Mouse (Mus musculus) limb, embryonic 10.5 days (tissue): ENCODE measurements around the gene Tmem190. TPM values are rescaled to one million over a fixed set of nuclear protein-coding genes. Genes with fewer than 3 reads are reported as not detected.
"Not testable (repeated sequence)": the region's sequence is repeated elsewhere in the genome, so short reads cannot be mapped to it uniquely, and the experiment has no call there.

Experiments used
- DNase-seq: peaks from one replicate; pipeline ENCODE4 v3.0.0-alpha.2; 2017; ENCODE audit warnings: low spot score
- H3K27ac ChIP-seq: fragments of 300-500 bp; sonication (generic); 2 replicates; pipeline ENCODE4 v1.5.1; 2016; ENCODE audit warnings: mild to moderate bottlenecking
- H3K27me3 ChIP-seq: fragments of 300-500 bp; sonication (generic); 2 replicates; pipeline ENCODE4 v1.6.1; 2016; ENCODE audit warnings: low read depth, mild to moderate bottlenecking; ENCODE audit not compliant: poor library complexity, severe bottlenecking
- H3K36me3 ChIP-seq: fragments of 300-500 bp; sonication (generic); 2 replicates; pipeline ENCODE4 v1.6.1; 2016; ENCODE audit warnings: mild to moderate bottlenecking, moderate library complexity
- H3K4me1 ChIP-seq: fragments of 300-500 bp; sonication (generic); 2 replicates; pipeline ENCODE4 v1.6.1; 2016
- H3K4me3 ChIP-seq: fragments of 300-500 bp; sonication (generic); 2 replicates; pipeline ENCODE4 v1.5.1; 2016; ENCODE audit warnings: mild to moderate bottlenecking, moderate library complexity
- H3K9me3 ChIP-seq: fragments of 300-500 bp; sonication (generic); replicated peaks from 2 replicates; pipeline ENCODE4 v1.6.1; 2016; ENCODE audit warnings: mild to moderate bottlenecking
- WGBS: fragments of 180-500 bp; shearing (Covaris S2); methylation state at CpG from one replicate; pipeline ENCODE4 v1.1.7; 2016; 5-methylcytosine and 5-hydroxymethylcytosine counted together
- polyA plus RNA-seq: library from polyadenylated mRNA; unstranded; fragments of >200 nt; fragmentation: Nextera tagmentation; extraction: Ambion mirVana; gene quantifications from 2 replicates; pipeline ENCODE4 v1.2.1, GENCODE M21; 2016

The Tmem190 gene
- polyA plus RNA-seq, 1 experiment from 2014 or later, result not detected

DNA sequence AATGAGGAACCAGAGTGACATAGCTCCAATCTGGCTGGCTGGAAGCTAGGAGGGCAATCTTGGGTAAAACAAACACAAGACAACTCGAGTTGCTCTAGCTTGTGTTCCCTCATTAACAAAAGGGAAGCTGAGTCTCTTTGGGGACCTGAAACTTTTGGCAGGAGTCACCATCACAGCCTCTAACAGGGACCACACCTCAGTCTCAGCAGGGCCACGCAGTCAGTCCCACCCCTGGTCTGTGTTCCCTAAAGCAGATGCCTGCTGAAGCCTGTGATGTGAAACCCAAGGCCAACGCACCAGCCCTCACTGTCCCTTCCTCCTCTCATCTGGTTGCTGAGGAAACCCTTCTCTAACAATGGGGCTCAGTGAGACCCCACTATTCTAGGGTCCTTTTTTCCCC lies 607 bp upstream of the Tmem190 start:
- Histone ChIP-seq H3K27ac (no peak overlapping the region), H3K9me3 (no peaks in the 10 kb centered on the region), H3K27me3 (peaks cover 49% of the 10 kb centered on the region), H3K4me3 (no peak overlapping the region), H3K4me1 (peaks cover 28% of the 10 kb centered on the region), H3K36me3 (no peaks in the 10 kb centered on the region)
- no peak for DNase-seq
- WGBS, result 44% methylated on average over 3 of the region's 3 CpGs

DNA sequence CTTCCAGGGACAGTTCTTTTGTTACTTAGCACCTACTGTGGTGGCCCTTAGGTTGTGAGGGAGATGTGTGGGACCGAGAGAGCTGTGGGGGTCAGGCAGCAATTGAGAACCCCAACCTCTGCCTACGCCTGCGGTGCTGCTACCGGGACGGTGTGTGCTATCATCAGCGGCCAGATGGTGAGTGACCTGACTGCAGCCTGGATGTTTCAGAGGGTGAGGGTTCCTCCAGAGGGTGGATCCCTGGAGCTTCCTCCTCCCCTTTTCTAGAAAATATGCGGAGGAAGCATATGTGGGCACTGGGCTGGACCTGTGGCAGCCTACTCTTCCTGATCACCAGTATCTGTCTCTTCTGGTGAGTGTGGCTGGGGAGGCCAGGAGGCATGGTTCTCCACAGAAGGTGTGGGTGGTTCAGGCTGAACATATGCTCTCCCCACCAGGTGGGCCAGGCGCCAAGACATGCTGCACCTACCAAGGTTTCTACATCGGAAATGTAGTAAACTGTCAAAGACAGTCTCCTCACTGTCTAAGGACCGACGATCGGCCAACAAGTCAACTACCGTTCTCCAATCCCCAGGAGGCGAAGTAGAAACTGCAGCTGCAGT lies 1.0 kb downstream of the Tmem190 start:
- H3K4me1 ChIP-seq, result peaks cover 20% of the 10 kb centered on the region
- no peak for DNase-seq
- WGBS, result 83% methylated on average over 14 of the region's 14 CpGs
- no peak overlapping the region for H3K27ac ChIP-seq
- no peaks in the 10 kb centered on the region for H3K9me3 ChIP-seq
- H3K36me3 ChIP-seq, result no peaks in the 10 kb centered on the region
- H3K4me3 ChIP-seq, result no peak overlapping the region
- H3K27me3 ChIP-seq, result peaks cover 45% of the 10 kb centered on the region

DNA sequence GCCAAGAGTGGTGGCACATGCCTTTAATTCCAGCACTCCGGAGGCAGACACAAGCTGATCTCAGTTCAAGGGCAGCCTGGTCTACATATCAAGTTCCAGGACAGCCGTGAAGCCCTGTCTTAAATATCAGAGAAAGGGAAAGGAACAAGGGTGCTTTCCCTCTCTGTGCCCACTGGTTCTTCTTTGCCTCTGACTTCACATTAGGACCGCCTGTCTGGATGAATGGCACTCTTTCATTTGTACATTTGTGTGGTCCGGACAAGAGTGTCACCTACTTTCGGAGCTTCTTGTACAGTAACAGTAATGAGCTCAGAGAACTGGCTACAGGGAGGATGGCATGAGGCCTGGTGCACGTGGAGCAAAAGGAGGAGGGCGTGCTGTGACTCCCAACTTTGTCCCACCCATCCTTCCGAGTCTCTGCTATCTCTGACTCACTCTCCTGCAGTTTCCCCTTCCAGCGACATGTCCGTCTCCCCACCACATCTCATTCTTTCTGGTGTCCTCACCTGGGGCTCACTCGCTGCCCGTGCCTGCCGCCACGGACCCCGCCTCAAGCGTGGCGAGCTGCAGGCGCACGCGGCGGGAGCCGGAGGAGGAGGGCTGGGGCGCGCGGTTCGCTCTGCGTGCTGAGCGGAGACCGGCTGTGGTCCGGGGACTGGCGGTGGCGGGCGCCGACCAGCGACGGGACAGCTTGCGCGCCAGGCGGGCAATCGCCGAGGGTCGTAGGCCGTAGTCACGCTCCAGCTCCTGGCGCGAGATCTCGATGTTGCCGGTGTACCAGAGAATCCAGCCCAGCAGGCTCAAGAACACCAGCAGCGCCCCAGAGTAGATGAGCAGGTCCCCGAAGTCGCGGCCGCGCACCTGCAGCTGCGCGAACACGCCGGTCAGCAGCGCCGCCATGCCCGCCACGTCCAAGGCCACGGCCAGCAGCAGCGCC lies 6.0 kb downstream of the Tmem190 start:
- peak overlapping the region; percentile 89 for H3K27ac ChIP-seq
- peaks cover 15% of the 10 kb centered on the region for H3K4me1 ChIP-seq
- H3K4me3 ChIP-seq, result peak overlapping the region; percentile 71
- DNase-seq, result peak; percentile 82
- WGBS, result 3% methylated on average over 64 of the region's 64 CpGs
- peaks cover 32% of the 10 kb centered on the region for H3K27me3 ChIP-seq
- no peaks in the 10 kb centered on the region for H3K9me3 ChIP-seq
- H3K36me3 ChIP-seq, result peaks cover 4% of the 10 kb centered on the region

DNA sequence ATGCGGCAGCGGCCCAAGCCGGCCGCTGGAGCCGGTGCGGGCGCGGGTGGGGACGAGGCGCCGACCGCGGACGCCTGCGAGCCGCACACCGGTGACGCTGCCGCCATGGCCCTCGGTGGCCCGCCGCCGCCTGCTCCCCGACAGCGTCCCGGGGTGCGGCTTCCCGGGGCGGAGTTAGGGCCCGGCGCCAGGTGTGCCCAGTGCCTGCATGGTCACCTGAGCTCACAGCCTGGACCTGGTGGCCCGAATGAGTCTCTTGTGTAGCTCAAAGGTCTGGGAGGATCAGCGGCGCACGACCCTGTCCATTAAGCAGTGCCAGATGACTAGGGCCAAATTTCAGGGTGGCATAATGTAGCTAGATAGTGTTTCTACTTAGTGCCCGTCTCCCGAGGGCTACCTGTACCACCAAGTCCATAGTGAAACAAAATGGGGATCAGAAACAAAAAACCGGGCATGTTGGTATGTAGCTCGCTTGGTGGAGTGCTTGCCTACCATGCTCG lies 6.7 kb downstream of the Tmem190 start, which contains the start of gene Tmem238:
Tmem238 (minus strand) TSS at position 221 of the 500 bp plus-strand sequence.
- peaks cover 32% of the 10 kb centered on the region for H3K27me3 ChIP-seq
- H3K27ac ChIP-seq, result peak within 1 kb of the TSS; percentile 89
- DNase-seq, result no peak
- peak within 1 kb of the TSS; percentile 71 for H3K4me3 ChIP-seq
- peaks cover 22% of the 10 kb centered on the region for H3K4me1 ChIP-seq
- peaks cover 11% of the 10 kb centered on the region for H3K36me3 ChIP-seq
- WGBS, result 9% methylated on average over 40 of the region's 40 CpGs
- H3K9me3 ChIP-seq, result no peaks in the 10 kb centered on the region

DNA sequence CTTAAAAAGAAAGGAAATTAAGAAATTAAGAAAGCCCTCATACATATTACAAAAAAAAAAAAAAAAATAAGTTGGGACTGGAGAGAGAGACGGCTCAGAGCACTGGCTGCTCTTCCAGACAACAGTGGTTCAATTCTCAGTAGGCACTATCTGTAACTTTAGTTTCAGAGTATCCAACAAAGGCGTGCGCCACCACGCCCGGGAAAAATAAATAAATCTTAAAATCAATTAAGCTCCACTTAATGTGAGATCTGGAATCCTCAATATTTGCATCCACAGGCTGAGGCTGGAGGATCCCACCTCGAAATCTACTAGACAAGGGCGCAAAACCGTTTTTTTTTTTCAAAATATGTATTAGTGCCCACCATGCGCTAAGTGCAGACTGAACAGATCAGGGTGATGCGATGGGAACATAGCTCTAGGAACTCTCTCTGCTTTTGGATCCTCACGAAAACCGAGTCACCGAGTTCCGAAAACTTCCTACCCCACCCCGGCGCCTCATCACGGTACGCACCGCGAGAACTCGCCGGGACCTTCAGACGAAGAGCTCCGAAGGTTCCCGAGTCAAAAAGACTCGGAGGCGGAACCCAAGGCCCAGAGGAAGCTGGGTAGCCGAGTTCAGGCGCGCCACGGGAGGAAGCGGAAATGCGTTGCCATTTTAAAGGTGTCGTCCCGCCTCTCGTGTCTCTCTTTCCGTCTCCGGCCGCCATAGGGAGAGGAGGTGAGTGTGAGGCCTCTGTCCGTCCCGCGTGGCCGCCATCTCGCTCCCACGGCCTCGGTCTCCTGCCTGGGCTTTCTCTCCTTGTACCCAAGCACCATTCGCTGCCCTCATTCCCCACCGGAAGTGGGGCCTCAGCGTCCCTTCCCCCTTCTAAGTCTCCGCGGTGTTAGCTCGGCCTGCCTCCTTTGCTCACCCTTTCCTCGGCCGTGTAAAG lies 9.8 kb downstream of the Tmem190 start, which contains the start of gene Rpl28:
Rpl28 (plus strand) TSS at position 597 of the 935 bp plus-strand sequence.
- H3K36me3 ChIP-seq, result peaks cover 42% of the 10 kb centered on the region
- peaks cover 32% of the 10 kb centered on the region for H3K27me3 ChIP-seq
- H3K9me3 ChIP-seq, result no peaks in the 10 kb centered on the region
- 2% methylated on average over 54 of the region's 54 CpGs for WGBS
- H3K4me3 ChIP-seq, result peak within 1 kb of the TSS; percentile 92
- H3K27ac ChIP-seq, result peak within 1 kb of the TSS; percentile 96
- peak; percentile 95 for DNase-seq
- H3K4me1 ChIP-seq, result peaks cover 23% of the 10 kb centered on the region

DNA sequence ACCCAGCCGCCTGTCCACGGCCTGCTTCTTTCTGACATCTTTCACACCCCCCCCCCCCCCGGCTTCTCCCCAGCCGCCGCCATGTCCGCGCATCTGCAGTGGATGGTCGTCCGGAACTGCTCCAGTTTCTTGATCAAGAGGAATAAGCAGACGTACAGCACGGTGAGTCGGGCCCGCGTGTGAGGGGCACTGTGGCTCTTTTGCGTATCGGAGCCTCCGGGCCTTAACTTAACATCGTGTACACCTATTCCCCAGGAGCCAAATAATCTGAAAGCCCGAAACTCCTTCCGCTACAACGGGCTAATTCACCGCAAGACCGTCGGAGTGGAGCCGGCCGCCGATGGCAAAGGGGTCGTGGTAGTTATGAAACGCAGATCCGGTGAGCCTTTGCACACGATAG lies 10.5 kb downstream of the Tmem190 start:
- not testable (repeated sequence) for DNase-seq, H3K9me3 ChIP-seq
- H3K27me3 ChIP-seq, result peaks cover 25% of the 10 kb centered on the region
- peaks cover 49% of the 10 kb centered on the region for H3K36me3 ChIP-seq
- WGBS, result 1% methylated on average over 31 of the region's 31 CpGs
- H3K4me1 ChIP-seq, result peaks cover 23% of the 10 kb centered on the region
- H3K27ac ChIP-seq, result peak overlapping the region; percentile 96
- peak overlapping the region; percentile 92 for H3K4me3 ChIP-seq

DNA sequence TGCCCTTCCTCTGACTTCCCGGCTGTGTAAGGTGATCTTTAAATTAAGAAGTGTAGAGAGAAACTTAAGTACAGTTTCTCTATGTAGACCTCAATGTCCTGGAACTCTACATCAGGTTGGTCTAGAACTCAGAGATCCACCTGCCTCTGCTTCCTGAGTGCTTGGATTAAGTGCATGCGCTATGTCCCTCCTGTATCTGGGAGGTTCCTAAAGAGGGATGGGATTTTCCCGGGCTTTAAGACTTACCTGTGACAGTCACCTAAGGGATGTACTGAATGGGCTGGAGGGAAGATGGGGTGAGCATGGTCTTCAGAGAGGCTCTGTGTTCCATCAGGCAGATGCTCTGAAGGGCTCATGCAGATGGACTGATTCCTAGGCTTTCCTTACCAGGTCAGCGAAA lies 10.9 kb downstream of the Tmem190 start:
- 40% methylated on average over 4 of the region's 4 CpGs for WGBS
- peaks cover 49% of the 10 kb centered on the region for H3K36me3 ChIP-seq
- H3K27ac ChIP-seq, result peak overlapping the region; percentile 96

DNA sequence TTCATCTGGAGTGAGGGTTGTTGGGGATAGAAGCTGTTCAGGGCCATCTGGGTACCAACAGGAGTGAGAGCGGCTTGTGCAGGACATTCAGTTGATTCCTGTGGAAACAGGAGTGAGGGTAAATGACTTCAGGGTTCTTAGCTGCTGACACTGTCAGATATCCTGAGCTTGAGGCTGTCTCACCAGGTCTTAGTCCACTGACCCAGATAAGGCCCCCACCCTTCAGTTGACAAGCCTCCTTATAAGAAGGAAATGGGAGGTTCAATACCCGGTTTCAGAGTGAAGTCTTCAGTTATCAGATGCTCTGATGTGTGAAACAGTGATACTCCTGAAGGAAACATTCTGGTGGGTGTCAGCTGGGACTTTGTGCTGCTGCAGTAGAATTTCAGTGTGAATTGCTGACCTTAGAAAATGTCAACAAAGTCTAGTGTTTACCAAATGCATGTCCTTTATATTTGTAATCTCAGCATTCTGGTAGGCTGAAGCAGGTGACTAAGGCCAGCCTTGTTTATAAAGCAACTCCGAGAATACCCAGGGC lies 12.0 kb downstream of the Tmem190 start:
- peak overlapping the region; percentile 92; the same call in 1 of the 2 replicates for H3K4me3 ChIP-seq

More for the DNA sequence above, 10.9 kb downstream of the Tmem190 start:
- Histone ChIP-seq H3K4me1 (peaks cover 19% of the 10 kb centered on the region), H3K4me3 (peak overlapping the region; percentile 92), H3K9me3 (no peaks in the 10 kb centered on the region), H3K27me3 (peaks cover 21% of the 10 kb centered on the region)
- DNase-seq, result no peak

DNA sequence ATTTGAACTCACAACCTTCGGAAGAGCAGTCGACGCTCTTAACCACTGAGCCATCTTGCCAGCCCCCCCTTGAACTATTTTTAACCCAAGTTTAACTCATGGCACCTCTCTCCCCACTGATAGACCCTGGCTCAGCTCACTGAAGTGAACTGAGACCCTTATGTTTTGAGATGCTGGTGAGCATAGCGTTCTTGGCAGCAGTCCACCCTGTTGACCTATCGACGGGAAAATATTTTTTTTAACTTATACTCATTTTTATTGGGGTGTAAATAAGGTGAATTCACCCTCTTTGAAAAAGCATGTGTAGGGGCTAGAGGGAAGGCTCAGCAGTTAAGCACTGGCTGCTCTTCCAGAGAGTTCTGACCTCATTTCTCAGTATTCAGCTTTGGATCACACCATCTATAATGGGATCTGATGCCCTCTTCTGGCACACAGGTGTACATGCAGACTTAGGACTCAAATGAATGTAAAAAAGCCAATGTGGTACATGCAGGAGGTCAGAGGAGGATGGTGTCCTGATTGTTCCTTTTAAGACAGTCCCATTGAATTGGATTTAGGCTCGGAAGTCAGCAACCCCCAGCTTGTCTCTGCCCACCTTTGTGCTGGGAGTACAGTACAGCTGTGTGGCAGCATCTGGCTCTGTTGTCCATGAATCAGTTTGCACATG lies 13.2 kb downstream of the Tmem190 start:
- Histone ChIP-seq H3K27me3 (0 out of 2 replicates have a peak, but pooled peaks cover under 1% of the 10 kb centered on the region), H3K36me3 (peaks cover 49% of the 10 kb centered on the region), H3K4me1 (peaks cover 10% of the 10 kb centered on the region), H3K9me3 (no peaks in the 10 kb centered on the region), H3K27ac (no peak overlapping the region), H3K4me3 (no peak overlapping the region)
- no peak for DNase-seq
- WGBS, result 82% methylated on average over 7 of the region's 7 CpGs

More for the DNA sequence above, 12.0 kb downstream of the Tmem190 start:
- H3K36me3 ChIP-seq, result peaks cover 49% of the 10 kb centered on the region
- no peak overlapping the region for H3K27ac ChIP-seq
- WGBS, result 87% methylated on average over 3 of the region's 3 CpGs
- peaks cover 10% of the 10 kb centered on the region for H3K4me1 ChIP-seq
- no peaks in the 10 kb centered on the region for H3K9me3 ChIP-seq
- peaks cover 10% of the 10 kb centered on the region for H3K27me3 ChIP-seq
- no peak for DNase-seq

DNA sequence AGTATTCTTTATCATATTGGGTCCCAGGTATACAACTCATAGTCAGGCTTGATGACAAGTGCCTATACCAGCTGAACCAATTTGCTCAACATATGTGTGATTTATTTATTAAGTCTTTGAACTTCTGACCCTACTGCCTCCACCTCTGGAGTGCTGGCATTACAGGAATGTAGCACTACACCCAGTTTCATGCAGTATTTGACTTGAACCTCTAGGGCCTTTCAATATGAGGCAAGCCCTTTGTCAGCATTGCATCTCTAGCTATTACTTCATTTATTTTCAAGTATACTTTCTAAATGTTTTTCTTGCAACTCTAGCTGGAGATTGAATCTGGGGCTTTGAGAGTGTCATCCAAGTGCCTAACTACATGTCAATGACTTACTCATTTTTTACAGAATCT lies 19.5 kb downstream of the Tmem190 start:
- no peak for DNase-seq
- Histone ChIP-seq H3K27me3 (no peaks in the 10 kb centered on the region), H3K4me1 (no peaks in the 10 kb centered on the region), H3K36me3 (peaks cover 49% of the 10 kb centered on the region), H3K9me3 (no peaks in the 10 kb centered on the region), H3K27ac (no peak overlapping the region), H3K4me3 (no peak overlapping the region)

DNA sequence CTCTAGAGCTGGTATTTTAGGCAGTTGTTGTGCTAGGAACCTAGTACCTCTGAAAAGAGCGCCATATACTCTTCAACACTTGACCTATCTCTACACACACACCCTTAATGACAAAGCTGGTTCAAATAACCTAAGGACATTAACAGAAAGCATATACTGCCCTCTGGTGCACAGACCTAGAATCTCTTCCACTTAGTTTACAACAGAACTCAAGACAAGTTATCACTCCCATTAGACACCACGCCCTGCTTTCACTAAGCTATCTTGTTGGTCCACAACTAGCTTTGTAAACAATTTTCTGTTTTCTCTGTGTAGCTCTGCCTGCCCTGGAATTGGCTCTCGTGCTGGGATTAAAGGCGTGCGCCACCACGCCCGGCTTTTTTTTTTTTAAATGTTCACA lies 24.0 kb downstream of the Tmem190 start:
- H3K4me3 ChIP-seq, result no peak overlapping the region
- no peak for DNase-seq
- peaks cover 77% of the 10 kb centered on the region for H3K36me3 ChIP-seq
- no peaks in the 10 kb centered on the region for H3K9me3 ChIP-seq
- WGBS, result 96% methylated on average over 7 of the region's 7 CpGs
- H3K27ac ChIP-seq, result no peak overlapping the region
- H3K27me3 ChIP-seq, result no peaks in the 10 kb centered on the region
- peaks cover 24% of the 10 kb centered on the region for H3K4me1 ChIP-seq
